Mouse (Mus musculus): Measurements from ENCODE around the gene Cd84. TPM values are rescaled to one million over a fixed set of nuclear protein-coding genes. Genes with fewer than 3 reads are reported as not detected.
"Not testable (repeated sequence)": the region's sequence is repeated elsewhere in the genome, so short reads cannot be mapped to it uniquely, and the experiment has no call there.

Gene Cd84
- polyA plus RNA-seq (2015; fragmentation: Nextera tagmentation; extraction: Ambion mirVana), result 1.3 and 1.4 TPM in 2 replicates

DNA sequence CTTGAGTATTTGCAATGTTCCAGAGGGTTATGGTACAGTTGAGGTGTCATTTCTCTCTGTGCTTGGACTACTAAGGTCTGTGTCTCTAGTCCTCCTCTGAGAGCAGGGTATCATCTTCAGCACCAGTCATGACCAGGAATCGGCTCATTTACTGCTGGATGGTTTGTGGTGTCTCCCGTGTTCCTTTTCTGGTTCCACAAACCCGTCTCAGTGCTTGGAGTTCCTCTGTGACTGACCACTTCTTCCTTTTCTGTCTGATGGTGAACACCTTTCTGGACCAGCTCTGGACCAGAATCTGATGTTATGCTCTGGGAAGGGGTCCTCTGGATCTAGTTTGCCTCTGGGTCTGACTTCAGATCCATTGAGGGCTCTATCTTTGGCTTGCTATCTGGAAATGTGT lies at the start of gene Cd84:
Gene Cd84, plus strand, starts transcription at position 210 of the 400 bp plus-strand sequence.
- H3K9ac ChIP-seq, result no peak within 1 kb of the TSS
- no peaks in the 10 kb centered on the region for H3K9me3 ChIP-seq
- no peak for ATAC-seq (ENCODE audit: low FRiP score, low read depth)
- WGBS, result 86% methylated on average over 3 of the region's 3 CpGs
- no peak within 1 kb of the TSS for H3K4me2 ChIP-seq (replicated peaks)
- H3K27ac ChIP-seq, result no peak within 1 kb of the TSS
- no peak within 1 kb of the TSS for H3K4me3 ChIP-seq
- no peaks in the 10 kb centered on the region for H3K36me3 ChIP-seq
- H3K4me1 ChIP-seq, result no peaks in the 10 kb centered on the region
- H3K27me3 ChIP-seq, result no peaks in the 10 kb centered on the region

DNA sequence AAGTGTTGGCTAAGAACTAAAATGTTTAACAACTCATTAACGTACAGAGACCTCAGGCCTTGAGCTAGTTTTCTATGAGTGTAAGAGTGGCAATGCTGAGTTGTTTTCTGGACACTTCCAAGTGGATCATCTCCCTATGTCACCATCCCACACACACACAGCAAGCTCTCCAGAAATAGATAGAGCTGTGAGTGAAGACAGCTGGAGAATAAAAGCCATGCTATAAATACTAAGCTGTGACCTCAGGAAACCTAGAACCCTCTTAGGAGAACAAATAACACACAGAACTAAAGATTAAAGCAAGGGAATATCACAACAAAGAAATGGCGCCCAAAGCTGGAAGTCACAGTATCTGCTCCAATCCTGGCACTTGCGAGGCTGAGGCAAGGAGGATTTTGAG lies 48.0 kb upstream of the Cd84 start:
- H3K4me1 ChIP-seq, result no peaks in the 10 kb centered on the region
- H3K9me3 ChIP-seq, result no peaks in the 10 kb centered on the region
- no peak overlapping the region for H3K4me2 ChIP-seq (replicated peaks)
- H3K4me3 ChIP-seq, result no peak overlapping the region
- H3K36me3 ChIP-seq, result no peaks in the 10 kb centered on the region
- H3K9ac ChIP-seq, result no peak overlapping the region
- ATAC-seq (ENCODE audit: low FRiP score, low read depth), result no peak
- no peak overlapping the region for H3K27ac ChIP-seq
- H3K27me3 ChIP-seq, result no peaks in the 10 kb centered on the region
- 88% methylated on average over 3 of the region's 3 CpGs for WGBS

GRCm38 (mm10) chr1:171796185-171796584 lies 43.3 kb upstream of the Cd84 start:
- WGBS, result 73% methylated on average over 2 of the region's 2 CpGs
- H3K27ac ChIP-seq, result no peak overlapping the region
- H3K9me3 ChIP-seq, result no peaks in the 10 kb centered on the region
- no peak overlapping the region for H3K4me2 ChIP-seq (replicated peaks)
- H3K27me3 ChIP-seq, result no peaks in the 10 kb centered on the region
- ATAC-seq (ENCODE audit: low FRiP score, low read depth), result no peak
- no peak overlapping the region for H3K9ac ChIP-seq
- no peak overlapping the region for H3K4me3 ChIP-seq
- H3K4me1 ChIP-seq, result no peaks in the 10 kb centered on the region
- H3K36me3 ChIP-seq, result no peaks in the 10 kb centered on the region

DNA sequence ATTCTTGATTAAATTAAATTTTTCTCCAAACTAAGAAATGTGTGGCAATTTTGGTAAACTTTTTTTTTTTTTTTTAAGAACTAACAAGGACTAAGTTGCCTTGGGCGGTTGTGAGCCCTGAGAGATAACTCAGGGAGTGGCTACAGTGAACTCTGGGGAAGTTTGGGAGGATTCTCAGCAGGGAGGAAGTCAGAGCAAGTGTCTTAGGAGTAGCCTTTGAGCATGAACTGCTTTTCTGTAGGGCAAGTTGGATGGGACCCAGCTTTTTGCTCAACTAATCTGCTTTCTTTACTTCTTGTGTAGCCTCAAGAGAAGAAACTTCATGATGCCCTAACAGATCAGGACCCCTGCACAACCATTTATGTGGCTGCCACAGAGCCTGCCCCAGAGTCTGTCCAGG lies 41.7 kb upstream of the Cd84 start:
- WGBS, result 61% methylated on average over 1 of the region's 1 CpGs
- Histone ChIP-seq H3K4me1 (no peaks in the 10 kb centered on the region), H3K9ac (no peak overlapping the region), H3K4me2 (replicated peaks) (no peak overlapping the region), H3K27ac (no peak overlapping the region), H3K27me3 (no peaks in the 10 kb centered on the region), H3K4me3 (no peak overlapping the region), H3K36me3 (no peaks in the 10 kb centered on the region), H3K9me3 (no peaks in the 10 kb centered on the region)
- ATAC-seq (ENCODE audit: low FRiP score, low read depth), result no peak

DNA sequence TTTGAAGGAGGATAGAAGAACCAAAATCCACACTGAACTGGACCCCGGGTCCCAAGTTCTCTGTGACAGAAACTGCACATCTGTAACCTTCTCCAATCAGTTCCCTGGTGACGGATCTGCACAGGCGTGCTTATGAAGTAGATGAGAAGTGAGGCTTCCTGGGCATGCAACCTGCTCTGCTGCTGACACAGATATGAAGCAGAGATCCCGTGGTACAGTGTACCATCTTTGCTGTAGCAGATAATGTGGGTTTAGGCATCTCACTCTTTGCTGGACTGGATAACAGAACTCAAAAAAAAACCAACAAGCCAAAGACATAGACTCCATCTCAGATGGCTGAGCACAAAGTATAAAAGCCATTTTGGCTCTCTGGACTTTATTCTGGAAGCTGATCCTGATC lies 39.8 kb upstream of the Cd84 start:
- WGBS, result 85% methylated on average over 4 of the region's 4 CpGs
- Histone ChIP-seq H3K27ac (no peak overlapping the region), H3K36me3 (no peaks in the 10 kb centered on the region), H3K4me2 (replicated peaks) (no peak overlapping the region), H3K9me3 (no peaks in the 10 kb centered on the region), H3K27me3 (no peaks in the 10 kb centered on the region), H3K9ac (no peak overlapping the region), H3K4me3 (no peak overlapping the region), H3K4me1 (no peaks in the 10 kb centered on the region)
- no peak for ATAC-seq (ENCODE audit: low FRiP score, low read depth)

DNA sequence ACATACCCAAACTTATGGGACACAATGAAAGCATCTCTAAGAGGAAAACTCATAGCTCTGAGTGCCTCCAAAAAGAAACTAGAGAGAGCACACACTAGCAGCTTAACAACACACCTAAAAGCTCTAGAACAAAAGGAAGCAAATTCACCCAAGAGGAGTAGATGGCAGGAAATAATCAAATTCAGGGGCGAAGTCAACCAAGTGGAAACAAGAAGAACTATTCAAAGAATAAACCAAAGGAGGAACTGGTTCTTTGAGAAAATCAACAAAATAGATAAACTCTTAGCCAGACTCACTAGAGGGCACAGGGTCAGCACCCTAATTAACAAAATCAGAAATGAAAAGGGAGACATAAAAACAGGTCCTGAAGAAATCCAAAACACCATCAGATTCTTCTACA lies 28.4 kb upstream of the Cd84 start:
- H3K4me1 ChIP-seq; H3K4me2 ChIP-seq (replicated peaks); H3K9me3 ChIP-seq; H3K36me3 ChIP-seq; H3K27ac ChIP-seq; H3K27me3 ChIP-seq; ATAC-seq (ENCODE audit: low FRiP score, low read depth); H3K9ac ChIP-seq; H3K4me3 ChIP-seq: not testable (repeated sequence)
- WGBS, result 69% methylated on average over 1 of the region's 1 CpGs

DNA sequence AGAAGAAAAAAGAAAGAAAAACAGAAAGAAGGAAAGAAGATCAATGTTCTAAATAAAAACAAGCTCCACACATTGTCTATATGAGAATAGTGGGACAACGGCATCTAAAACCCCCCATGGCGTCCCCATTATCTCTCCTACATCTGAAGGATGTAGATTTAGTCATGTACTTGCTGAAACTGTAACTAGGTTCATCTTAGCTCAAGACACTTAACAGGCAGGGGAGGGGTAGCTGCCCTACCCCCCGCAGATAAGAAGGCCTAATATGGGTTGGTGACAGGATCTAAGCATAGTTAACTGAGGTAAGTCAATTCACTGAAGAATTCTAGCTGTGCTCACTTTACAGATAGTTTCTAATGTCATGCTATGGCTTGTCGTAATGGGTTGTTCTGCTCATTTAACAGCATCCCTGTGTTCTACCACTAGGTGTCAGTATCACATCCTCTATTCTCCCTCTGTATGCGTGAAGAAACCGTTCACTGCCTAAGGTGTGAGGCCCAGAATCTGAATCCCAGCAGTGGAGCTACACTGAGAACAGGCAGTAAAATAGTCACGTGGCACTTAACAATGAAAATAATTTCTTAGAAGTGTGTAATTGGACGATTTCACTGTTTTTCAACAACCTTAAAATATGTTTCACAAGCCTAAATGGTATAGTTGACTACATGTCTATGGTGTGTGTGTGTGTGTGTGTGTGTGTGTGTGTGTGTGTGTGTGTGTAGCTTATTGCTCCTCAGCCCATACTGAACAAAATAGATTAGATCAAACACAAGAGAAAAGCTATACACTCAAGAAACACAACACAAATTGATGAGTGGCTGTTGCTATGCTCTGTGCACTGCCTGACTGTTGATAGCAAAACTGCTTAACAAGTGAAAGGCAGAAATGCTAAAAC lies 23.7 kb upstream of the Cd84 start:
- 16% methylated on average over 8 of the region's 8 CpGs for WGBS
- H3K4me3 ChIP-seq, result no peak overlapping the region
- ATAC-seq (ENCODE audit: low FRiP score, low read depth), result peak; percentile 90
- H3K27me3 ChIP-seq, result no peaks in the 10 kb centered on the region
- H3K9me3 ChIP-seq, result no peaks in the 10 kb centered on the region
- no peaks in the 10 kb centered on the region for H3K4me1 ChIP-seq
- H3K27ac ChIP-seq, result no peak overlapping the region
- H3K9ac ChIP-seq, result no peak overlapping the region
- no peak overlapping the region for H3K4me2 ChIP-seq (replicated peaks)
- H3K36me3 ChIP-seq, result no peaks in the 10 kb centered on the region

DNA sequence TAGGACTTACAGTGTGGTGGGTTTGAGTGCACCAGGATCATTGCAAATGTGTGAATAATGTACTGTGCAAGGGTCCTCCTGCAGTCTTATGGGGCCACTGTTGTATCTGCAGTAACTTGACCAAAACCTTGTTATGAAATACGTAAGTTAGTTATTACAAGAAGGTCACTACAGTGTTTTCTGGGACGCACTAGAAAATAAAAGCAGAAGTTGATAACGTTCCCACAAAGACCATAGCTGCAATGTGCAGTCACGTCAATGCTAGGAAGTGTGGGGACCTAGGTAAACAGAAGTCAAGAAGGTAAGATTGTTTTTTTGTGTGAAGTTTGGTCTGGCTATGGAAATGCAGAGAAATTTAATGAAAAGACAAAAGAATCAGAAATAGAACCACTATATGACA lies 22.5 kb upstream of the Cd84 start:
- no peaks in the 10 kb centered on the region for H3K4me1 ChIP-seq
- no peaks in the 10 kb centered on the region for H3K36me3 ChIP-seq
- H3K9me3 ChIP-seq, result no peaks in the 10 kb centered on the region
- WGBS, result 84% methylated on average over 4 of the region's 4 CpGs
- no peak overlapping the region for H3K4me3 ChIP-seq
- no peaks in the 10 kb centered on the region for H3K27me3 ChIP-seq
- ATAC-seq (ENCODE audit: low FRiP score, low read depth), result no peak
- H3K4me2 ChIP-seq (replicated peaks), result no peak overlapping the region
- H3K27ac ChIP-seq, result no peak overlapping the region
- H3K9ac ChIP-seq, result no peak overlapping the region

- WGBS, result 45% methylated on average over 1 of the region's 1 CpGs
- Histone ChIP-seq H3K9me3 (no peaks in the 10 kb centered on the region), H3K27ac (no peak overlapping the region), H3K4me3 (no peak overlapping the region), H3K9ac (no peak overlapping the region), H3K36me3 (no peaks in the 10 kb centered on the region), H3K4me2 (replicated peaks) (no peak overlapping the region), H3K4me1 (no peaks in the 10 kb centered on the region), H3K27me3 (no peaks in the 10 kb centered on the region)
- ATAC-seq (ENCODE audit: low FRiP score, low read depth), result no peak
These were observed 18.2 kb upstream of the Cd84 start for GRCm38 (mm10) chr1:171821331-171821730.

- no peaks in the 10 kb centered on the region for H3K4me1 ChIP-seq
- H3K9ac ChIP-seq, result no peak overlapping the region
- H3K9me3 ChIP-seq, result no peaks in the 10 kb centered on the region
- no peaks in the 10 kb centered on the region for H3K27me3 ChIP-seq
- H3K4me3 ChIP-seq, result no peak overlapping the region
- WGBS, result 33% methylated on average over 4 of the region's 4 CpGs
- H3K36me3 ChIP-seq, result no peaks in the 10 kb centered on the region
- ATAC-seq (ENCODE audit: low FRiP score, low read depth), result no peak
- H3K27ac ChIP-seq, result no peak overlapping the region
- H3K4me2 ChIP-seq (replicated peaks), result no peak overlapping the region
These were observed 14.0 kb upstream of the Cd84 start for GRCm38 (mm10) chr1:171825462-171825861.

GRCm38 (mm10) chr1:171826164-171826563 lies 13.3 kb upstream of the Cd84 start:
- Histone ChIP-seq H3K4me2 (replicated peaks) (no peak overlapping the region), H3K9ac (no peak overlapping the region), H3K9me3 (no peaks in the 10 kb centered on the region), H3K4me1 (no peaks in the 10 kb centered on the region), H3K27me3 (no peaks in the 10 kb centered on the region), H3K27ac (no peak overlapping the region), H3K4me3 (no peak overlapping the region), H3K36me3 (no peaks in the 10 kb centered on the region)
- no peak for ATAC-seq (ENCODE audit: low FRiP score, low read depth)

- Histone ChIP-seq H3K36me3 (no peaks in the 10 kb centered on the region), H3K4me3 (no peak overlapping the region), H3K4me1 (no peaks in the 10 kb centered on the region), H3K27ac (no peak overlapping the region), H3K9ac (no peak overlapping the region), H3K27me3 (no peaks in the 10 kb centered on the region), H3K4me2 (replicated peaks) (no peak overlapping the region), H3K9me3 (no peaks in the 10 kb centered on the region)
- ATAC-seq (ENCODE audit: low FRiP score, low read depth), result no peak
These were observed 11.8 kb upstream of the Cd84 start for GRCm38 (mm10) chr1:171827674-171828073.

DNA sequence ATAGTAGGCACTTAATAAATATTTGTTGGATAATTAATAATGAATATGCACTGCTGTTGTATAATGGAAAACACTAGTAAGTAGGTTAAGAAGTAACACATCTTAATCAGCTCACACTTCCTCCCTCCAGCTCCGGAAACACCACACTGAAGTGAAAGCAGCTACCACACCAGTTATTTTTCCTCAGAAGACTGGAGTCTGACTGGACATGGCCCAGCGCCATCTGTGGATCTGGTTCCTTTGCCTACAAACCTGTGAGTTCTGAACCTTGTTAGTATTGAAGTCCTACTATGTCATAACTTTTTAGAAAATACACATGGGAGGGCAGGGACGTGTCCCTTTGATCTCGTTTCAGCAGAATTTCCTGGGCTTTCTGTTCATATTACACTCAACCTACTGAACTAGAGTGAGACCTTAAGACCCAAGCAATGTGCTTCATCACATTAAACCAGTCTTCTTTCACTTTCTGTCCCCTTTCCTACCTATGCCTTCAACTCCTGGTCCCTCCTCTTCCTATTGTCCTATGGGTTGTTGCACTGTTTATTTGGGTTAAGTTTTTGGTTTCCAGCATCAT lies 1.0 kb downstream of the Cd84 start:
- H3K9ac ChIP-seq, result no peak overlapping the region
- no peak overlapping the region for H3K4me3 ChIP-seq
- no peaks in the 10 kb centered on the region for H3K27me3 ChIP-seq
- ATAC-seq (ENCODE audit: low FRiP score, low read depth), result no peak
- no peak overlapping the region for H3K4me2 ChIP-seq (replicated peaks)
- no peaks in the 10 kb centered on the region for H3K36me3 ChIP-seq
- H3K9me3 ChIP-seq, result no peaks in the 10 kb centered on the region
- H3K4me1 ChIP-seq, result no peaks in the 10 kb centered on the region
- no peak overlapping the region for H3K27ac ChIP-seq
- WGBS, result 80% methylated on average over 4 of the region's 4 CpGs

Data from limb, embryonic 13.5 days (tissue).